ENCODE assay signal across 31 mouse cellular contexts in genomic region chr5:91732002-91732401, GRCm38 (mm10).
"Had no signal": no experiment of that assay in that cellular context is flagged by ENCODE, and none has a peak within 500 bp of the region (broad histone marks: within the 10 kb centered on the region; RNA-seq: fewer than 3 reads in every experiment).

No protein-coding gene starts in this region.

- H3K27ac ChIP-seq: limb, embryonic 10.5 days; limb, embryonic 12.5 days; limb, embryonic 13.5 days; limb, embryonic 15.5 days; liver, embryonic 12.5 days; liver, embryonic 13.5 days; liver, embryonic 14.5 days; liver, embryonic 15.5 days; lung, embryonic 15.5 days; macrophage; midbrain, embryonic 10.5 days; midbrain, embryonic 12.5 days; midbrain, embryonic 13.5 days; neural tube, embryonic 12.5 days; neural tube, embryonic 13.5 days had no signal

- H3K9me3 ChIP-seq: limb, embryonic 10.5 days; limb, embryonic 12.5 days; limb, embryonic 13.5 days; limb, embryonic 15.5 days; liver, embryonic 12.5 days; liver, embryonic 13.5 days; liver, embryonic 15.5 days; lung, embryonic 15.5 days; megakaryocyte, embryonic 14.5 days; midbrain, embryonic 10.5 days; midbrain, embryonic 12.5 days; midbrain, embryonic 13.5 days; neural tube, embryonic 12.5 days; neural tube, embryonic 13.5 days had no signal

- H3K4me3 ChIP-seq: limb, embryonic 10.5 days; limb, embryonic 12.5 days; limb, embryonic 13.5 days; limb, embryonic 15.5 days; liver, embryonic 12.5 days; liver, embryonic 13.5 days; liver, embryonic 15.5 days; lung, embryonic 15.5 days; megakaryocyte, embryonic 14.5 days; midbrain, embryonic 10.5 days; midbrain, embryonic 12.5 days; midbrain, embryonic 13.5 days; myocyte; neural tube, embryonic 12.5 days; neural tube, embryonic 13.5 days had no signal

- H3K4me1 ChIP-seq: limb, embryonic 13.5 days; limb, embryonic 15.5 days; liver, embryonic 13.5 days; lung, embryonic 15.5 days; neural tube, embryonic 12.5 days; neural tube, embryonic 13.5 days had no signal

- H3K36me3 ChIP-seq: limb, embryonic 10.5 days; limb, embryonic 12.5 days; limb, embryonic 13.5 days; limb, embryonic 15.5 days; liver, embryonic 12.5 days; liver, embryonic 13.5 days; liver, embryonic 15.5 days; lung, embryonic 15.5 days; midbrain, embryonic 10.5 days; midbrain, embryonic 12.5 days; midbrain, embryonic 13.5 days; neural tube, embryonic 12.5 days; neural tube, embryonic 13.5 days had no signal

- H3K9ac ChIP-seq: limb, embryonic 12.5 days; limb, embryonic 13.5 days; limb, embryonic 15.5 days; liver, embryonic 12.5 days; liver, embryonic 13.5 days; liver, embryonic 14.5 days; liver, embryonic 15.5 days; liver, postnatal 0 days; lung, embryonic 14.5 days; lung, embryonic 15.5 days; midbrain, embryonic 12.5 days; midbrain, embryonic 13.5 days; neural tube, embryonic 12.5 days; neural tube, embryonic 13.5 days had no signal

- DNase-seq: left cerebral cortex, postnatal 4 days; liver; liver, embryonic 13.5 days; liver, postnatal 0 days; lung, adult 18-20 months; lung, adult 2 months; lung, embryonic 14.5 days; lung, postnatal 10 days; lung, postnatal 14 days; lung, postnatal 36 days; lung, postnatal 4 days; midbrain, embryonic 14.5 days had no signal

- H3K27me3 ChIP-seq: limb, embryonic 12.5 days; limb, embryonic 13.5 days; limb, embryonic 15.5 days; liver, embryonic 12.5 days; liver, embryonic 13.5 days; liver, embryonic 15.5 days; lung, embryonic 15.5 days; megakaryocyte, embryonic 14.5 days; neural tube, embryonic 12.5 days; neural tube, embryonic 13.5 days had no signal

- H3K4me2 ChIP-seq: limb, embryonic 12.5 days; limb, embryonic 13.5 days; limb, embryonic 15.5 days; liver, embryonic 11.5 days; liver, embryonic 12.5 days; liver, embryonic 13.5 days; liver, embryonic 15.5 days; lung, embryonic 14.5 days; lung, embryonic 15.5 days; midbrain, embryonic 11.5 days; midbrain, embryonic 12.5 days; midbrain, embryonic 13.5 days; neural tube, embryonic 12.5 days; neural tube, embryonic 13.5 days had no signal

- ATAC-seq: liver, embryonic 12.5 days; liver, postnatal 0 days; lung, postnatal 0 days; midbrain, embryonic 13.5 days had no signal
